Mouse (Mus musculus) embryo, embryonic 11.5 days (tissue): ENCODE results near the gene Hoxa4.
A peak's percentile ranks its signal among the peaks of the same experiment; 100 is the strongest.

Source experiments
- DNase-seq: peaks from one replicate; pipeline ENCODE4 v3.0.0-alpha.2; 2012; ENCODE audit warnings: low read depth, low spot score

Hoxa4 gene

DNA sequence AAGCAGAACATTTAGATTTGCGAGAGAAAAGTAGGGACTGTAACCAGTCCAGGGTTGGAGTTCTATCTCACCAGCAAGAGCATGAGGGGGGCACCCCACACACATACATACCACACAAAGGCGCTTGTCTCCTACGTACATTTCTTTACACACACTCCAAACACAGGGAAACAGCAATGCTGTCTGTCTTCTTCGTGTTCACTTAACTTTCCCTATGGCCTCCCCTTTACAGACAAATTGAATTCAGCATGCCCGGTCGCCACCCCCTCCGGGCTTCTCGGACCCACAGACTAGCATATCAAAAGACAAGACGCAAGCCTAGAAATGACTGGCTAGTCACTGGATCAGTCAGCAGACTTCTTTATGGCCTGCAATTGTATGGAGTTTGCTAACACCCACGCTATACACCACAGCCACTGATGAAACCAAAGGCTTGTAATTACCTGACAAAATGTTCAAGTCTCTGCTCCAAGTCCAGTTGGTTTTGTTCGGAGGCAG, 11.3 kb downstream of the Hoxa4 start:
- DNase-seq = no peak

DNA sequence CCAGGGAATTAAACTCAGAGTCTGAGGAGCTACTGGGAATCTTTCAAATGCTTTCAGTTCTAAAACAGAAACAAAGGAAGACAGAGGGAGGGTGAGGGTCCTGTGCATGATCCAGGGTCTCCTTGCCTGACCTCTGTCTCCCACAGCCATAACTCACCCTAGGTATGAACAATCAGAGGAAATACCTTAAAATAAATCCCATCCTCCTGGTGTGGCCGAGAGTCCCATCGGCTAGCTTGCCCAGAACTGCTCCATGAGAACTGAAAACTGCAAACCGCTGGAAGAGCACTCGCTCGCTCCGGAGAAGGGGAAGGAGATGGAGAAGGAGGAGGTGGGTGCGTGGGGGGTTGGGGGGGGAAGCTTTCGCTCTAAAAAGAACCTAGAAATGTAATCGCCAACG, 11.9 kb downstream of the Hoxa4 start:
- no peak for DNase-seq

DNA sequence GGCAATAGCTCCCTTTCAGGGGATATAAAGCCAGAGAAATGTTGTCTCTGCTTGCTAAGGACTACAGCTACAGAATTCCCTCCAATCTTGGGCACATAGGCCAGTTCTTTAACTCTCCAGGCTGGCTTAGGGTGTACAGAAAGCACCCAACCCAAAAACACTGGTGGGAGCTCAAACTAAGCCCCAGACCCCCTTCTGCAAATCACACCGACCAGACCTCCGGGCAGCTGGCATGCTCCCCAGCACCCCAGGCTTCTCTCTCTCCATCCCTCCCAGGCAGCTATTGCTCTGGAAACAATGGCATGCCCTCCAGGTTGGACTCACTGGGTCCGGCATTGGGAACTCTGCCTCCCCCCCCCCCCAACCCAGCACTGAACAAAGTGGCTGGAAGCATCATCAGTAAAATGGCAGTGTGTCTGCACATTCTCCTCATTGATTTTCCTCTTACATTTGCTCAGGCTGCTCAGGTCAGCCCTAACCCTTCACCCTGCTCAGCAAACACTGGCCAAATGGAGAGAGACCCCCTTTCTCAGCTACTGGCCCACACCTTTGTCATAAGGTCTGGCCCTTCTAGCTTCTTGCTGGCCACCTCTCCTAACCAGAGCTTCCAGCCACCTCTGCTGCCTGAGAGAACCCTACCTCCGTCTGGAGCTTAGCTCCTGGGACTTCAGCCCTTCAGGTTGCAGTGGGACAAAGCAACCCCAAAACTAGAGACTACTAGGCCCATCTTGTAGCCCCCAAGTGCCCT, 12.5 kb downstream of the Hoxa4 start:
- no peak for DNase-seq

DNA sequence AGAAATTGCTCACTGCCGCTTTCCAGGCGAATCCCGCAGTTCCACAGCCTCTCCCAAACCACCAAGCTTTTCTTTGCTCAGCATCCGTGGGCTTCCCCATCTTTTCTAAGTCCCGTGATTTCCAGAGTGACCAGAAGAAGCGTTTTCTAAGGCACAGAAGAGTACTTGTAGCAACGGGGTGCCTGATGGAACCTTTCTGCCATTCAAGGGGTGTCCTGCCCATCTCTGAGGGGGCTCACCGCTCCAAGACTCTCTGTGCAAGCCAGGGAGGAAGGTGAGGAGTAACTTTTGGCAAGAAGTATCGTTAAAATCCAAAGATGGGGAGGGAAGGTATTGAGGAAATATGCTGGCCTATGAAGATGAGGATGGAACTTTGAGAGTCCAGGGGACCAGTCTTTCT, 13.7 kb downstream of the Hoxa4 start:
- DNase-seq = no peak

DNA sequence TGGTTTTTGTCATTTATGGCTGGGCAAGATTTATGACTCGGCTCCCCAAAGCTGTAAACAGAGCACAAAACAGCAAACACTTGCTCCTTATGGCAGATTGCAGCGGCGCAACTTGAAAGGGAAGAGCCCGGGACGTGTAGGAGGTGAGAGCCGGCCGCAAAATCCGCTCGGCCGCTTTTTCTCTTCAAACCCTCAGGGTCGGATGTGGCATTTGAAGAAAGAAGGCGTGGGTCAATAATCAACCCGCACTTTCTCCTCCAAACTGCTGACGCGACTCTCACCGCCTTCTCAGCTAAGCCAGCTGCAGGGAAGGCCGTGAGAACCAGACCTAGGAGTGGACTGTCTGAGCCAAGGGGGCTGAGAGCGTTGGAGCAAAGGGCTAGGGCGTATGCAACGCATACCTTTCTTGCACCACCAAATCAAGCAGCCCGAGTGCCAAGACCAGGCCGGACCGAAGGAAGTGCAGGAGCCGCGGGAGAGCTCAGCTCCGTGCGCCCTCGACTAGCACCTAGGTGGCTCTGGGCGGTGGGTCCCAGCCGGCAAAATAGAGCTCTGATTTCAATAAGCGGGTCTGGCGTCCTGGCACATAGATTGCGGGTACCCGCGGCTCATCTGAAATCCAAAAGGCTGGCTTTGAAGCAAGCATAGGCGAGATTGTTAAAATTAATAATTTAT, 14.4 kb downstream of the Hoxa4 start, which contains the start of gene 5730596B20Rik:
5730596B20Rik (plus strand) TSS at position 438 of the 675 bp plus-strand sequence.
- no peak for DNase-seq

DNA sequence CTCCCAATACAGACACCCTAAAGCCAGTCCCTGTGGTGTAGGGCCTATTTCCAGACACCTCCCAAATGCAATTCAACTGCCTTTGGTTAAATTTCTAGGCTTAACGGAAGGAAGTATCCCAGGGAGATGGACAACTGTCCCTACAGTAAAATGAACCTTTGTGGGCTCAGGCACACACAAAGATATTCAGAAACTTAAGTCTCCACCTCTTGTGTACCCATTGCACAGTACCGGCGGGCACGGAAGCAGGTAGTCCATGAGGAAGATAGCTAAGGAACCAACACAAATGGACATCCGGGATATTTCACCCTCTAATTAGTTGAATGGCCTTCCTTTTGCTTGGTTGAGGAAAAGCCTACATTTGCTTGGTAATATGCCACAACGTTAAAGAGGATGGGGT, 15.2 kb downstream of the Hoxa4 start:
- DNase-seq = no peak

DNA sequence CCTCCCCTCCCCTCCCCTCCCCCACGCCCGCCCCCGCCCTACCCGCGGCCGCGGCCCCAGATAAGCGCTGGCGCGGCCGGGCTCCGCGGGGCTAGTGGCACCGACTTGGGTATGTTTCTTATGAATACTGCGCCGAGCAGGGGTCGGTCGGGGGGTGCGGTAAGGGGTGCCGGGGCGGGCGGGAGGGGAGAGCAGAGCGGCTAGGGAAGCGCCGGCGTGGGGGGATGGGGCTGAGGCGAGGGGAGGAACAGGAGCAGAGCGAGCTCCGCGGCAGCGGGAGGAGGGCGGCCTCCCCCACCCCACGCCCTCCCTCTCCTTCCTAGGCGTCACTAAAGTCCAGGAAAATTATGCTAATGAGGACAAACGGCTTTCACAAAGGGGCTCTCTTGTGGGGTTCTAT, 15.7 kb downstream of the Hoxa4 start:
- DNase-seq = no peak

DNA sequence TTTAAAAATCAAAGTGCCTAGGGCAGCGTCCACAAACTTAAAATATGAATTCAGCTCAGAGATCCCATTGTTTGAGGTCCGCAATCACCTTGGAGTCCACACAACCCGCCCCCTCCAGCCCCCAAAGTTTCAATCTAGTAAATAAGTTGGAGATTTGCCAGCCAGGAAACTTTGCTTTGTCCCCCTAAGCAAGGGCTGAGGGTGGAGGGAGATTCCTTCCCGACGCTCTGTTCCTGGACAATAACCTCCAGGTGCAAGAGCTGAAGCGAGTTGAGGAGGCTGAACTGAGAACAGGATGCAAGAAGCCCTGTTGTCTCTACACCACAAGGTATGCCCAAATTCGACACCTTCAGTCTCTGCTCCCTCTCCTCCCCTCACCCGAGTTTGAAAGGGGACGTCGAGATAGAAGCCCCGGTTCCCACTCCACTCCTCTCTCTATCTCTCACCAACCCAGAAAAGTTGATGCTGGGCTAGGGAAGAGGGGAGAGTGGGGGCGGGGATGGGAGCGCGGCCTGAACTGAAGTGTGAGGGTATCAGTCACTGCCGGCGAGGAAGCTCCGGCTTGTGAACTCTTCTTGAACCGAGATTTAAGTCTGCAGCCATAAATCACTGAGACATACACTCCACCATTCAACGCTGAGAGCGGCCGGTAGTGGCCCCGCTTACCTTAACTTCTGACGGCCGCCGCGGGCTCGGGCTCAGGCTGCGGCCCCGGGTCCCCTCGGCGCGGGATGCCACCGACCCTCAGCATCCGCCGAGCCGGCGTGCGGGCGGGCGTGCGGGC, 16.4 kb downstream of the Hoxa4 start:
- no peak for DNase-seq

DNA sequence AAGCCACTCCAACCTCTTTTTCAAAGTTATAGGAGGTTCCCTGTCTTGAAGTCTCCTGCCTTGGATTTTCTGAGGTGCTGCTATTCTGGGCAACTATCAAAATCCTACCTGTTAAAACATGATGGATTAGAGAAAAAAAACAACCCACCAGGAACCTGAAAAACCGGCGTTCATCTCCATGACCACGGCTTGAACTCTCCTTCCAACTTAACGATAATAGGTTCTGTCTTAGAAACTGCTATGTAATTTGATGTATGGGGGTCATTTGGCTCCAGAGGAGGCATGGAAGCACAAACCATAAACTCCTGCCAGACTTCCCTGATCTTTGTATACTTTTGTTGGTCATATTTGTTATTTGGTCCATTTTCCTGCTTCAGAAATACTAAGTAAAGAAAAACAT, 17.9 kb downstream of the Hoxa4 start:
- no peak for DNase-seq

DNA sequence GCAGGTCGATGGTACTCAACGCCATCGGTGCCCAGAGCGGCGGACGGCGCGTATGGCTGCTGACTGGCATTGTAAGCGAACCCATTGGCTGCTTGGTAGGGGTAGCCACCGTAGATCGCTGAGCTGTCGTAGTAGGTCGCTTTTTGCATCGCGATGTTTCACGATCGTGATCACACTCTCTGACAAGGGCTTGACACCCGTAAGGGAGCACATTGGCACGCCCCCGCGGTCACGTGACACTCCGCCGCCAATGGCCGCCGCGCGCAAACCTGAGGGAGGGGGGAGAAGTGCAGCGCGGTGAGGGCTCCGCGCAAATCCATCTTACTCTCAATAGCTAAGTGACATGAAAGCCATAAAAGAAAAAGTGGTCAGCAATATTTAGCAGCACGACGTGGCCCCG, 19.1 kb downstream of the Hoxa4 start:
- peak; percentile 89 for DNase-seq

DNA sequence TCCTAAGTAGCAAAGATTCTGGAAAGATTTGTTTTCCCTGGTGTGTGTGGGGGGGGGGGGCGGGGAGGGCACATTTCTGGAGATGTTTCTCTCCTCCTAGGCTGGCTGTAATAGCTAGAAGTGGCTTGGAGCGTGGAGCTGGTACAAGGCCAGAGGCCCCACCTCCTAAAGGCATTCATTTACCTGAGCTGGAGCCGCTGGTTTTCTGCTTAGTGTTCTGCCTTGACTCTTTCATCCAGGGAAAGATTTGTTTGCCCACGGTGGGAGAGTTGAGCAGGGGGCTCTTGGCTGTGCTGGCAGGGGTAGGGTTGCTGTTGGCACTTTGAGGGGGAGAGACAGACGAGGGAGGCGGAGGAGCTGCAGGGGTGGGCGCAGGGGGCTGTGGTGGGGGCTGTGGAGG, 19.6 kb downstream of the Hoxa4 start:
- no peak for DNase-seq

DNA sequence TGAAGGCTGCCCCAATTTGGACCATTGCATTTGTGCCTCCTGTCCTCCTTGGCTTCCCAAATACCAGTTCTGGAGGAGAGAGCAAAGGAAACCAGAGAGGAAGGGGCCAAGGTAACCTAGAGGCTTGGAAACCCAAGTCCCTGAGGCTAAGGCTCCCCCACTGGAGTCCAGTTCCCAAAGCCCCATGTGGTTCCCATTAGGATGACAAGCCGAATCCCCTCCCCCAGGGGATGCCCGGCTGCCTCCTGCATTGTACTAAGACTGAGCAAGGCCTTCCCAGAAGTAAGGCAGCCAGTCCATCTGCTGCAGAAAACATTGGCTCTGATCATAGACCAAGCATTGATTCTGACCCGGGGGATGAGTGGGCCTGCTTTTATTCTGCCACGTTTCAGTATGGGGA, 20.2 kb downstream of the Hoxa4 start:
- DNase-seq = no peak

DNA sequence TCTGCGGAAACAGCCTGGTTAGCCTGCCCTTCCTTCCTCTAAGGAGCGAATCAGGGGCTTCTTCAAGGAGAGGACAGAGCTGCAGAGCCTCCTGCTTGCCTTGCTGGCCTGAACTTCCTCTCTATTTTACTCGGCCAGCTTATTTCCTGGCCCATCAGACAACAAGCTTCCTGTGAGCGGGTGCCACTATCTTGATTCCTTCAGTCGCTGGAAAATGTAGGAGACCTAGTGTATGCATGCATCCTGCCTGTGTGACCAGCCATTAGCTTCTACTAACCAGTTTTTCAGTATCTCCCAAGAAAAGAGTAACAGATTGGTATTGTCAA, 20.7 kb downstream of the Hoxa4 start:
- DNase-seq = no peak

DNA sequence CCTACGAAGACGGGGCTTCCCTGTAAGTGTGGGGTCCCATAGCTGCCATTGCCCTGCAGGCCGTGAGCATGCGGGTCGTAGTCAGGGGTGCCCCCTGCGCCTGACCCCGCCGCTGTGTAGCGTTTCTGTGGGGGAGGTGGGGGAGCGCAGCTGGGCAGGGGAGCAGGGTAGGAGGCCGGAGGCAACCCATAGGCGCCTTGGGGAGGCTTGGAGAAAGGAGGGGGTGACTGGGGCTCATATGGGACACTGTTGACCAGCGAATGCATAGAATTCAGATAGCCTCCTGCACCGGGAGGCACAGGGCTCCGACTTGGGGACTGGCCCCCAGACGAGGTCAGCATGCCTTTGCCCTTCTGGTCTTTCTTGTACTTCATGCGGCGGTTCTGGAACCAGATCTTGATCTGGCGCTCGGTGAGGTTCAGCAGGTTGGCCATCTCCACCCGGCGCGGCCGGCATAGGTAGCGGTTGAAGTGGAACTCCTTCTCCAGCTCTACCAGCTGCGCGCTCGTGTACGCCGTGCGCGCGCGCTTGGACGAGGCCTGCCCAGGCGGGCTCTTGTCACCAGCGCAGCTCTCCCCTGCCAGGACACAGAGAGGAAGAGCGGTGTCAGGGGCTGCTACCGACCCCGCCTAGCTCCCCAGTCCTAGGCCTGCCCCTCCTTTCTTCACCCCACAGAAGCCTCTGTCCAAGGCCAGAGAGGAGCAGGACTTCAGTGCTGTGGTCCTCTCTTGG, 21.2 kb downstream of the Hoxa4 start:
- no peak for DNase-seq

DNA sequence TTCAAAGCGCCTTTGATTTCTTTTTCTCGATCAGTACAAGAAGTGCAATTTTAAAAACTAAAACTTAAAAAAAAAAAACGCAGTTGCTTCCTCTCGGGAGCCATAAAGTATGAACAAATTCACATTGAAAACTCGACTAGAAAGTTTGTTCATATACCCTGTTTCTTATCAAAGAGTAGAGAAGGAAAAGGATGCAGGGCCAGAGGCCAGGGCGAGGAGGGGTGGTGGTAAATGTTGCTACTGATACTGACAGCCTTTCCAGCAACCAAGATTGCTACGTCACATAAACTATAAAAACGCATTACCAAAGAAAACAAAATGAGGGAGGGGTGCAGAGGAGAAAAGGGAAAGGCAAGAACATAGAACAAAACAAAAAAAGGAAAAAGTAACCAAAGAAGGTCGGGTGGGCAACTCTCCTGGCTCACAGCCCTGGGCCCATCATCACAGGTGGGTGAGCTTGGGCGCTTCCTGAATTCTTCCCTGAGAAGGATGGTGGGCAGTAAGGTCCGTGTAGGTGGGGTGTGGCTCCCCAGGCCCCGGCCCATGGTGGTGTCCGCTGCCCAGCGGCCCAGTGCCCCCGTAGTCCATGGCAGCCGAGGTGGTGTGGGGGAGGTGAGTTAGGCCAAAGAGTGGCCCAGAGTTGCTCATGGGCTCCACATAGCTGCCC, 21.9 kb downstream of the Hoxa4 start:
- DNase-seq = no peak

DNA sequence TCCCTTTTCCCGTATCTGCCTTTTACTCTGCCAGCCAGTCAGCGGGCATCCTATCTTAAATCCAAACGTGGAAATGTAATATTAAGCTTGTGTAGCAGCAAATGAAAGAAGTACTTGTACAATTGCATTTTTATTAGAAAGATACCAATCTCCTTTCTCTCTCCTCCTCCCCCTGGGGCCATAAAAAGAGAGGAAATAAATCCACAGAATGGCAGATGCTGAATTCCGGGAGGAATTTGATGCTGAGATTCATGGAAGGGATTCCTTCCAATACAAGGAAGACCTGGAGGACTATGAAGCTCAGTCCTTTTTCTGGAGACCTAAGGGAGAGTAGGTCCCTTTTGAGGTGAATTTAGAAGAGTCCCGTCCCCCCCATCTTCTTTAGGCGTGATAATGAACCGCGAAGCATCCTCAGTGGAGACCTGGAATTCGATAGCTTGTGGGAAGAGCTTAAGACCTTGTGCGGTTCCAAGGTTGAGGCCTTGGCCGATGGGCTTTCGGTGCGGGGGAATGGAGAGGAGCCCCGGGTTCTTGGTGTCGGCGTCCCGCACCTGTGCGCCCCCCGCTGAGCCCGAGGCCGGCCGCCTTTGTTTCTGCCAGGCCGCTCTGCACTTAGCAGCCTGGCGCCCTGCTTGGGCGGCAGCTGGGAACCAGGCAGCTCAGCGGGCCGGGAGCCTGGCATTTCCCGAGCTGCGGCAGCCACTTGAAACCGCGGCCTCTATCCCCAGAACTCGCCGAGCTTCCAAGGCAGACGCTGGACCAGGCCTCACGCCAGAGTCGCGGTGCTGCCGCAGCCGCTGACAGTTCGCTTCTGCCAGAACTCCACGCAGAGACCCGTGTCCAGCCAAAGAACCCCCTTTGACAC, 23.1 kb downstream of the Hoxa4 start:
- DNase-seq = no peak

DNA sequence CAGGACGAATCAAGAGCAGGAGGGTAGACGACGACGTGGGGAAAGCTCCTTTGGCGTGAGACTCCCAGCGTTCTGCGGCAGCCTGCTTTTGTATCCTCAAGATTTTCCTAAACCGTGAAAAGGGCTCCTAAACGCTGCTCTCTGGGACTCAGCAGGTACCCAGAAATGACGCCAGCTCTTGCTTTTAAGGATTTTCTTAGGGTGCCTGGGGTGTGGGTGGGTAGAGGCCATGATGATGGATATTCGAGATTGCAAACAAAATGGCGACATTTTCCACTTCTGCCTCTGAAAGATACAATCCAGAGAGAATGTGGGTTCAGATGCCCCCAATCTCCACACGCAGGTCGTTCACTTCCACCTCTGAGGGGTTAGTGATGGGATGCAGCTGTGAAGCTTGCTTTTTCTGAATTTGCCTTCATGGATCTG, 23.8 kb downstream of the Hoxa4 start:
- DNase-seq = no peak

DNA sequence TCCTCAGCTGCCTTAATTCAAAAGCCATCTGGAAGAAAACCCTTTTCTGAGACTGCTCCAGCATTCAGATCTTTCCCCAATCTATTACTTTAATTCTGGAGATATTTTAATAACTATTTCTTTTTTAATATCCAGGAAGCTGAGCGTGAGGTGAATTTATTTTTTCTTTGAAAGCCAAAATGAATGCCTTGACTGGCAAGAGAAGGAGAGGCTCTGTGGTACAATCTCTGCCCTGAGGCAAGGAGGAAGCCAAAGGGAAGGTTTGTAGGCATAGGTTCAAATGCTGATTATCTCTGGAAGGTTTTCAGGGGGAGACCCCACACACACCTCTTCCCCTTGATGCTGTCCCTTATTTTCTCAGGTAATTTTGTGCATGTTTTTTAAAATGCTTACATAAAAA, 24.4 kb downstream of the Hoxa4 start:
- no peak for DNase-seq

DNA sequence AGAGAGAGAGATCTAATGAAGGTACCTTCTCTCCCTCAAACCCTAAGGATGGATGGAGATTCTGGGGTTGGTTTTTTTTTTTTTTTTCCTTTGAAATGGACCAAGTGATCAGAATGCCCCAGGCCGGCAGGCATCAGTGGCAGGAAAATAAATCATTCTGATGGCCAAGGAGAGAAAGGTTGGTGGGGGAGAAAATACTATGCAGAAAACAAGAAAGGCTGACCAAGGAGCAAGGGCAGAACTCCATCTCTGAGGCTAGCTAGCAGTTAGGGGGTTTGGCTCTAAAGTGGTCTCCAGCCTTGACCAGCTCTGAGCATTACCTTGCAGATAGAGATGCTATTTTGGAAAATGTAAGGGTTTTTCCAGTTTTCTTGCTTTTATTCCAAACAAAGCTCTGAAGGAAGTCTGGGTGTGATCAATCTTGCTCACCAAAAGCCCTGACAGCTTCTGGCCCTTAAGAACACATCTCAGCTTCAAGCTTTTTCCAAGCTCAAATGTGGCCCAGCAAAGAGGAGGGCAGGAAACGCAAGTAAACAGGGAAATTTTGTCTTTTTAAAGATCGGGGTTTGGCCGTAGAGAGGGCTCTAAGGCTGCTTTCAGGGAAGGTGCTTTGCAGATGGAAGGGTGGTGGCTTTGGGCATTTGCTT, 25.0 kb downstream of the Hoxa4 start:
- DNase-seq = no peak
